Mouse (Mus musculus): ENCODE results near the gene Ankrd55.

DNA sequence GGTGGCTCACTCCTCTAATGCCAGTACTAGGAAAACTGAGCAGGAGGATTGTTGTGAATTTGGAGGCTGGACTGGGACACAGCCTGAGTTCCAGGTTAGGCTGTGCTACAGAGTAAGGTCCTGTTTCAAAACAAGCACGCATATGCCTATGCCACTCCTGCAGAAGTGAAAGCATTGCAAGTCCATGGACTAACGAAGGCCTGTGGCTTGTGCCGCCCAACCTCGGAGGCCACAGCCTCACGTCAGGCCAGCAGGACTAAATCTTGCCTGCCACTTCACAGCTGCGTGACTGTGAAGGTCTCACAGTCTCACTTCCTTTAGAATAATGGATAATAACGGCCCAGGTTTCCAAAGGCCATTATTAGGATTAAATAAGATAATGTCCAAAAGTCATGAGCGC lies 125.4 kb downstream of the Ankrd55 start:
- no peak for TF ChIP-seq CTCF (IDR thresholded peaks at IDR 0.05; ENCODE audit: low read depth, low read length)
- TF ChIP-seq POLR2A (IDR thresholded peaks at IDR 0.05; ENCODE audit: borderline replicate concordance, low read depth, low read length), result no peak

Data from bone marrow macrophage, adult 2 months (primary cell).